Mouse (Mus musculus): ENCODE measurements at regions not wholly inside any gene's neighbourhood (a gene's known extent, or its start where the extent isn't known, plus 50 kb on each side); places are given as distances from the start of the nearest gene placed in this dataset.

- TF ChIP-seq CTCF (conservative IDR thresholded peaks at IDR 0.05) = no peak
- Histone ChIP-seq H3K27ac (no peak overlapping the region), H3K4me3 (no peak overlapping the region)
- DNase-seq (ENCODE audit: low spot score in 2 of 2) = no peak
Measured at GRCm38 (mm10) chr1:115512632-115513031, 171.9 kb upstream of the Cntnap5a start.

- Histone ChIP-seq H3K27ac (no peak overlapping the region), H3K4me3 (no peak overlapping the region)
- peak; percentile 67 for TF ChIP-seq CTCF (conservative IDR thresholded peaks at IDR 0.05)
- peak in 1 of 2 experiments; percentile 0 for DNase-seq (ENCODE audit: low spot score in 2 of 2)
Measured at GRCm38 (mm10) chr1:115533746-115534145, 150.8 kb upstream of the Cntnap5a start.

- no peak for TF ChIP-seq CTCF (conservative IDR thresholded peaks at IDR 0.05)
- Histone ChIP-seq H3K27ac (no peak overlapping the region), H3K4me3 (no peak overlapping the region)
- no peak for DNase-seq (ENCODE audit: low spot score in 2 of 2)
Measured at GRCm38 (mm10) chr1:115545994-115546393, 138.6 kb upstream of the Cntnap5a start.

All from layer of hippocampus, adult 2 months (tissue).